Mouse (Mus musculus) cortical plate, adult 2 months (tissue): ENCODE data around the gene Klrb1b.

ENCODE experiments used
- CTCF ChIP-seq: fragments of 200-500 bp; IDR thresholded peaks from 2 replicates; pipeline ENCODE4 v1.5.1; 2011; ENCODE audit warnings: mild to moderate bottlenecking, control low read depth, low read length; ENCODE audit not compliant: insufficient read depth; ENCODE audit errors: extremely low read depth
- POLR2A ChIP-seq: fragments of 200-500 bp; IDR thresholded peaks from 2 replicates; pipeline ENCODE4 v1.6.1; 2011; ENCODE audit warnings: mild to moderate bottlenecking, low read length, control low read depth; ENCODE audit not compliant: insufficient read depth; ENCODE audit errors: extremely low read depth

DNA sequence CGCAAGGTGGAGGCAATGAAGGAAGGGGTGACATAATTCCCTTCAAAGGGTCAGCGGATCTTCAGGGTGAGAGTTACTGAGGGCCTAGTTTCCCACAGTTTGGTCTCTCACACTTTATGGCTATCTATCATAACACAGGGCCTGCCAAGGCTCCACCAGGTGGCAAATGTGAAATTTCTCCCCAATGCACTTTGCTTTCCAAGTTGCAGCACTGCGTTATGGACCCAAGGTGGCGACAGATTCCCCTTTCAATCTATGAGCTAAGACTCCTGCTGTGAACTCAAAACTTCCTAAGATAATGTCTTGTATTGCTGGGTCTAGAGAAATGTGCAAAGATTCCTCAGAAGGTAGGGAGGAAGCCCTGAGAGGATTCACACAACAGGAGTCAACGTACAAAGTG is 17.6 kb downstream of the Klrb1b start:
- TF ChIP-seq CTCF (peak; percentile 55), POLR2A (no peak)
